Mouse (Mus musculus): ENCODE results near the gene Fam163a.

DNA sequence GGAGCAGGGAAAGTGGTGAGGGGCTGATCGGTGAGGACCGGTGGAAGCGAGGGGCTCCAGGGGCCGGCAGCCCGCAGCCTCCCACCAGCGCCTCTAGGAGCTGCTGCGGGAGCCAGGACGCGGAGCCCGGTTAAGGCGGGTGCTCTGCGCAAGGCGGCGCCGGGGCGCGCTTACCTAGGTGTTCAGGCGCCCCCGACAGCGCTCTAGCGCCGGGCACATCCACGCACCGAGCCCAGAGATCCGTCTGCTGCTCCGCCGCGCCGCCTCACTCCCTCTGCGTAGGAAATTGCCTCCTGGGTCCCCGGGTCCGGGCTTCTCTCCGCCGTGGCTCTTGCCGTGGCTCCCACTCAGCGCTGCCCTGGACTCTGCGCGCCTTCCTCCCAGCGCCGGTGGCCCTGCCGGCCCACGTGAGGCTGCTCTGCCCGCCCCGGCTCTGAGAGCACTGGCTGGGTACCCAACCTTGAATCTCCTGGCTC lies at the start of gene Fam163a:
- TF ChIP-seq ELF1 (IDR thresholded peaks at IDR 0.05; ENCODE audit: low read depth, low read length) = no peak
- no peak for TF ChIP-seq POLR2A (IDR thresholded peaks at IDR 0.05; ENCODE audit: low read depth, low read length)
- TF ChIP-seq MYC (IDR thresholded peaks at IDR 0.05; ENCODE audit: low read depth, low read length) = no peak
- no peak for TF ChIP-seq MAX (IDR thresholded peaks at IDR 0.05; ENCODE audit: low read length)
- TF ChIP-seq EP300 (IDR thresholded peaks at IDR 0.05; ENCODE audit: low read length) = no peak
- no peak for TF ChIP-seq CTCF (conservative IDR thresholded peaks at IDR 0.05 in 1 of 2, IDR thresholded peaks at IDR 0.05 in 1 of 2; ENCODE audit: low read depth in 2 of 2, low read length in 2 of 2)

All from CH12.LX (cell line).